Mouse (Mus musculus) frontal cortex, postnatal 10 days (tissue): ENCODE measurements around the gene Tbc1d15.
"Not testable (repeated sequence)": the region's sequence is repeated elsewhere in the genome, so short reads cannot be mapped to it uniquely, and the experiment has no call there.

Source experiments
- DNase-seq, 2 experiments: peaks; one replicate each; pipeline ENCODE4 v3.0.0; 2022; ENCODE audit warnings: low spot score in 2 of 2, mixed read lengths in 1 of 2

The Tbc1d15 gene

DNA sequence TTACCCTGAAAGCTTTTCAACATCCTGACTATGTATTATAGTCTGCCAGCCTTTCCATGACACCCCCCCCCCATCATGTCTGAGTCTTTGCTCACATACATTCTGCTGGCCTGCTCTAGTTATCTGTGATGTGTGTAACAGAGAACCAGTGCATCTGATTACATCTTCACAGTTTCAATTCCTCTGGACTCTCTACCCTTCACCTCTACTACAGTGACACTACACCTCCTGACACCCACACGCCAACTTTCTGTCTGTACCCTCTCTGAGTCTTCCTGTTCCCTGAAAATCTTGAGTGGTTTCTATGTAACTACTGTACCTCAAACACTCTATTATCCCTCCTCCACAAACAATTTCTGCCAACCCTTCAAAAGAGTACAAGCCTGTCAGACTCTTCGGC lies 5.8 kb downstream of the Tbc1d15 start:
- DNase-seq, result no peak

DNA sequence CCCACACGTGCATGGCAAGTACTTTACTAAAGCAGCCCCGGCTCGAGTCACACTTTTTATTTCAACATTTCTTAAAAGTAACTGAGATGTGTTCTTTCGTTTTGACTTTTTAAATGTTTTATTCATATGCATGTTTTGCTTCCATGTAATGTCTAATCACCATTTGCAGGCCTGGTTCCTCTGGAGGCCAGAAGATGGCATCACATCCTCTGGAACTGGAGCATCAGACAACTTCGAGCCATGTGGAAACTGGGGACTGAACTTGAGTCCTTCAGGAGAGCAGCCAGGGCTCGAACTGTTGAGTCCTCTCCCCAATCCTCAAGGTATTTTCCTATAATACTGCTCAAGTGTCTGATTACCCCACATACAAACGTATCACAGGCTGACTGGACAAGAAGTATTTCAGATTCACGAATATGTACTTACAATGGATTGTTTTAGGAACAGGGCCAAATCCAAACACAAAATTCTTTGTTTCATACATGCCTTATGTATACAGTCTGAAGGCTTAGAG lies 10.1 kb downstream of the Tbc1d15 start:
- DNase-seq, result no peak

DNA sequence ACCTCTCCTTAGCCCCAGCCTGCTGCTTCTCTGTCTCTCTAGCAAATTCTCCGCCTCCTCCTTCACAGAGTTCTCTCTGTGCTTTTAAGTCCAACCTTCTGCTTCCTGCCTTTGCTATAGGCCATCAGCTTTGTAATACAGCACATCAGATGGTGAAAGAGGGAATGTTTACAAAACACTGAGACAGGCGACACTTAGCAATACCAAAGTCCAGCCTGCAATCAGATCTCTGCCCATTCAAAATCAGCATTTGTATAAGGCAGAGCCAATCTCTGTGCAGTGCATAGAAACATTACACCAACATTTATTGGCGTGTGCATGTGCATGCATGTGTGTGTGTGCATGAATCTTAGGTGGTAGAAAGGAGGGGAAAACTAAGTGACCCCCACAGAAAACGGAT lies 13.3 kb downstream of the Tbc1d15 start:
- DNase-seq, result no peak

DNA sequence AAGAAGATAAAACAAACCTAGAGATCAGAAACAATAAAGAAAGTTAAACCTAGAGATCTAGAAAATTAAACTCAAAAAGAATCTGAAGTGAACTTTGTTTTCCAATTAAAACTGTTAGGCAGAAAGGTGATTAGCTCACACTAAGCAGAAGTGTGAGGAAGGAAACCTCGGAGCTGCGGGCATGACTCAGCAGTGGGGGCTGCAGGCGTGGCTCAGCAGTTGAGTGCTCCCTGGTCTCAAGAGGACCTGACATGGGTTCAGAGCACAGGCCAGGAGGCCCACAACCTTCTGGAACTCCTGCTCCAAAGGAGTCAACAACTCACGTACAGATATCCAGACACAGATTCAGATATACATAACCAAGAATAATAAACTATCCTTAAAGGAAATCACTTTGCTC lies 14.5 kb downstream of the Tbc1d15 start:
- no peak for DNase-seq

DNA sequence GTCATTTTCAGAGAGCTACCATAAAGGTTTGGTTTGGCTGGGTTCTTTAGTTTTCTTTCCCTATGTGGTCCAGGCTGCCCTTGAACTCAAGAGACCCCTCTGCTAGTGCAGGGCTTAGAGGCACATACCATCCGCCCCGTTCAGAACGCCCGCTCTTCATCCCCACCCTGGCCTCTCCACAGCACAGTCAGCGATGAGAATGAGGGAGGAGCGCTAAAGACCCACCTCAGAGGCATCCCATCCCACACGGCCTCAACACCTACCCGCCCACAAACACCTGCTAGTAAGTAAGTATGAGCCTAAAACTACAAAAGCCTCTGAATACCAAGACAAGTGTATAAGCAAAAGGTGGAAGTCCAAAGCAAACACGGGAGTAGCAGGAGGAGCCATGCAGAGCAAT lies 15.8 kb downstream of the Tbc1d15 start:
- DNase-seq, result no peak

DNA sequence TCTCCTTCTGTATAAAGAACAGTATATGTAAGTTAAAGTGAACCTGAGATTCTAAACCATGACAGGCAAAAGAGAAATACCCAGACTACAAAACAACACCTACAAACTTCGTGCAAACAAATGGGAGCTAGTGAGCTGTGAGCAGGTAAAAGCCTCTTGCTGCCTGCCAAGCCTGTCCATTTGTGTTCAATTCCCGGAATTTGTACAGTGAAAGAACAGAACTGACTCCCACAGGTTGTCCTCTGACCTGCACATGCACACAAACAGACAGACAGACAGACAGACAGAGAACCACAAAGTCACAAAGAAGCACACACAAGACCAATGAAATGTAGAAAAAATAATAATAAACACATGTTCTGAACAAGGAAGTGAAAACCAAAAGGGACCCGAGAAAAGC lies 17.5 kb downstream of the Tbc1d15 start:
- no peak for DNase-seq

DNA sequence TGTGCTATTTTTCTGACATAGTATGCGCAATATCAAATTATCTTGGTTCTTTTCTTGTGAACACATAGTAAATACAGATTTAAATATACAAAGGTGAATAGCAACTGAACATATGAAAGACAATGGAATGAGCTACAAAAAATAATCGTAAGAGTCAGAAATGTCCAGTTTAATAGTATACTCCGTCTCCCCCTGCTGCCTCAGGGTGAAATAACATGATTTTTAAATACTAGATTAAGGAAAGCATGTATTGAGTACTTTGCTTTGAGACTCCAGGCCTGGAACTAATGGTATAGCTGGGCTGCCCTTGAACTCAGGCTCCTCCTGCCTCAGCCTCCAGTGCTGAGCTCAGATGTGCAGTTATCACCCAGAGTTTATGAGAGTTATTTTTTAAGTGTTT lies 18.8 kb downstream of the Tbc1d15 start:
- no peak for DNase-seq

DNA sequence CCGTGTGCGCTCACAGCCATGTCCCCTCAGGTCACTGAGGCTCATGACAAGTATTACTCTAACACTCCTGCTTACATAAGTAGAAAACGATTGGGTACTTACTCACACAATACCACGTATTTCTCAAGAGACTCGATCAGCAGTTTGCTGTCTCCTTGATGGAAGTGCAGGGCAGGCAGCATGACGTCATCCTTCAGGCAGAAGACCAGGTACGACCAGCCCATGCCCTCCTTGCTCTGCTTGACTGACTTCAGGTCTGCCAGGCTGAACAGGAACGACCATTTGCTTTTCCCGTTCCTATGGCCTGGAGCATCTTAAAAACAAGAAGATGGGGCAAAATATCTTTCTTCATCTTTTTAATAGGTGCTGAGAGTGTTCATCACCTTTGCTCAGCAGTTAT lies 22.2 kb downstream of the Tbc1d15 start:
- no peak for DNase-seq

DNA sequence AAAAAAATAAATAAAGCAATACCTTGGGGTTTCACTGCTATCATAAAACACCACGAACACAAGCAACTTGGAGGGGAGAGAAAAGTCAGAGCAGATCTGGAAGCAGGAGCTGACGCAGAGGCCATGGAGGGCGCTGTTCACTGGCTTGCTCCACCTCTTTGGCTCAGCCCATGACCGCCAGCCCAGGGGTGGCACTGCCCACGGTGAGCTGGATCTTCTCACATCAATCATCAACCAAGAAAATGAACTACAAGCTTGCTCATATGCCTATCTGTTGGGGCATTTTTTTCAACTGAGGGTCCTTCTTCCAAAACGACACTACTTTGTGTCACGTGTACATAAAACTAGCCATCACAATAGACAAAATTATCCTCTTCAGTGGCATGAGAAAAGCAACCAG lies 24.7 kb downstream of the Tbc1d15 start:
- no peak for DNase-seq

DNA sequence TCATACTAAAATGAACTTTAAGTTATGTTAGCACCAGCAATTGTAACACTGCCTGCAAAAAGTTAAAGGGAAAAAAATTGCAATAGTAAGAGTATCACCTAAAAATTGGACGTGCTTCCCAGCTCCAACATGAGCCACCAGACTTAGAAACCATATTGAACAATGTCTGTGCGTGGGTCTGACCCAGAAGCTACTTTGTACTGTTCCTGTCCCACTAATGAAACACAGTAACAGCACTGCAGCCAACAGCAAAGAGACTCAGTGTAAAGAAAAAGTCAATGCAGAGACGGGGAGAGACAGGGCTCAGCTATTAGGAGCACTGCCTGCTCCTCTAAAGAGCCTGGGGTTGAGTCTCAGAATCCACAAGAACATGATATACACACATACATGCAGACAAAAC lies 27.4 kb downstream of the Tbc1d15 start:
- no peak for DNase-seq

DNA sequence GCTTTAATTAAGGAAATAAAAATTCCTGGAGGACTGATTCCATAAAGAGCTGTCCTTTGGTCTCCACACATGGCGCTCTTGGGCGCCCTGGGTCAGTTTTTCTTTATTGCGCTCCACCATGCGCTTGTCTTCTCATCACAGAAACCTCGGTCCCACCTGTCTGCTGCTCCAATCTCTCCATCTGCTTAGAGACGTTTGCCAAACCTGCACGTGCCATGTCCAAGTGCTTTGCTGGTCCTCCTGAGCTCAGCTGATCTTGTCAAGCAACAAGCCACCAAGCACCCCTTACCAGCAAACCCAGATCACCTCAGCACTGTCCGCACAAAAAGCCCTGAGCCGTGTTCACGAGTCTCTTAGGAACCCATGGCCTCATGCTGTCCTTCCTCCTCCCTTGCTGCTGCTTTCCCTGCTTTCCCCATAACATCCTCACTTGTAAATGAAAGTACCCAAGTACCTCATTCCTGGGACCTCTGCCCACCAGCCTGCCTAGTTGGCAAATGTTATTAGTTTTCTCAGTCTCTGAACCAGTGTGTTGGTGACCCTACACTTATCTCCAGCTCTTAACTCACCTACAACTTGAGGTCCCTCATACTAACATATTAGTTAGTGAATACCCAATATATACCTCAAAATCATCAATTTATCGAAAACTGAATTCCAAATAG lies 38.2 kb downstream of the Tbc1d15 start:
- DNase-seq, result no peak

DNA sequence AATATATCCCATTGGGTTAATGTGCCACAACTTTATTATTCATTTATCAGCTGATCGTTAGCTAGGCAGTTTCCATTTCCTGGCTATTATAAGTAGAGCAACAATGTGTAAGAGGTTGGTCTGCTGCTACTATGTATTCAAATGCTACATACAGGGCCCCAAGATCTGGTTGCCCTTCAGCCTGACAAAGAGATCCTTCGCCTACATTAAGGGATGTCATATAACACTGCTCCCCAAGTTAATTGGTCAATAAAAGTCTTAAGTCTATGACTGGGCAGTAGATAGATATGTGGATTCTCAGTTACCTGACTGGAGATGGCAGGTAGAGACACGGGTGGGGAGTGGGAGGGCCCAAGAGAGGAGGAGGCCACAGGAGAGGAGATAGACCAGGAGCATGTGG lies 45.4 kb downstream of the Tbc1d15 start:
- DNase-seq, result no peak

DNA sequence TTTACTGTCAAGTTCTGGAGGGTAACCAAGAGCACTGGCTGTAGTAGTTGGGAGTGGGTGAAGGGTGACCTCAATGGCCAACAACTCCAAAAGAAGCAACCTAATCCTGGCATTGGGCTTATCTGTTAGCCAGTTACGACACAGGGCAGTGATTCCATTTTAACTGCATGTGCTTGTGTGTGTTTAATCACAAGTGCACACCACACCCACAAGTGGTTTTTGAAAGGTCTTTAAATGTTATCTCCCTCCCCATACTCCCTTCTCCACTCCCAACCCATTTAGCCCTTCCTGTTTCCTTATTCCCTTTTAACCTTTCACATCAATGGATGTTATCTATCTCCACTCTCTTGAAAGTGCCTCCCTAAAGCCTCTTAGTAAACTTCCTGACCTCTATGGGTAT lies 46.0 kb downstream of the Tbc1d15 start:
- DNase-seq, result no peak

DNA sequence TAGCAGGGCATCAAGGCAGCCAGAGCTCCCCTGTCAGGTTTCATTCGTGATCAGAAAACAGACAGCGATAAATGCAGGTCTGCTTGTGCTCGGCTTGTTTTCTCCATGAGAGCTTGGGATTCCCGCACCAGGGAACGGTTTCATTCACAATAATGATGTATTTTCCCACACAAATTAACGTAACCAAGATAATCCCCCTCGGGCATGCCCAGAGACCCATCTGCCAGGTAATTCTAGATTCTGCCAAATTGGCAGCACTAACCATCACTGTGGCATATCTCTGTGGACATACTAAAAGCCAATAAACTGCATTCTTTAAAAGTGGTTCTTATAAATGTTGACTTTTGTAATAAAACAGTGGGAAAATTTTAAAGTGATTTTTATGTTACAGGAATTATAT lies 60.1 kb downstream of the Tbc1d15 start:
- no peak for DNase-seq

DNA sequence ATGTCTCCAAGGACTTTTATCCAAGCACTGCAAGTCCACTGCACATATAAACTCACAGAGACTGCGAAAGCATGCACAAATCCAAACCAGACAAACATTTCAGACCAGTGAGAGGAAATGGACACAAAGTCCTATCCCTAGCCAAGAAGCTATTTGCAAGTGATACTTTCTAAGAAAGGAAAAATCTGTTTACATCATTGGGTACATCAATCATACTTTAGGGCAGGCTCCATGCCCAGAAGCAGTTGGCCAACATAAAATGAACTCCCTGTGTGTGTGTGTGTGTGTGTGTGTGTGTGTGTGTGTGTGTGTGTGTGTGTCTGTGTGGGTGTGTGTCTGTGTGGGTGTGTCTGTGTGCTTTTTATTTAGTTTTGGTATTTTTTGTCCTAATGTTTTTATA lies 63.9 kb downstream of the Tbc1d15 start:
- DNase-seq, result no peak

DNA sequence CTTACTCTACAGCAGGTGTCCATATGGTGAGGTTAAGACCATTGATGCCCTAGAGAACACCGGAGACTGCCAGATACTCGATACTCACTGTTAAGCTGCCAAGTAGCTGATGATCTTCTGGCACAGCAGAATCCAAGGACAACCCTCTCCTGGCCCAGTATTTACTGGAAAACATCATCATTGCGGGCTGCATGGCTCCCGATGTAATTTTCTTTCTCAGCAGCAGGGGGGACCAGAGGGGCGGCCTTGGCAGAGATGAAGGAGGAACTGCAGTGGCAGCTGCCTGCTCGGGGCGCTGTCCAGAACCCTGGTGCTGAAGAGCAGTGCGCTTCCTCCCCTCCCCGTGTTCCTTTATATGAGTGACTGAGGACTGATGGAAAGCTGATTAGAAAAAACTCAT lies 66.6 kb downstream of the Tbc1d15 start, which contains the start of gene Tph2:
Gene Tph2, minus strand, starts transcription at position 326 of the 400 bp plus-strand sequence.
- DNase-seq, result peak; percentile 47 to 62

DNA sequence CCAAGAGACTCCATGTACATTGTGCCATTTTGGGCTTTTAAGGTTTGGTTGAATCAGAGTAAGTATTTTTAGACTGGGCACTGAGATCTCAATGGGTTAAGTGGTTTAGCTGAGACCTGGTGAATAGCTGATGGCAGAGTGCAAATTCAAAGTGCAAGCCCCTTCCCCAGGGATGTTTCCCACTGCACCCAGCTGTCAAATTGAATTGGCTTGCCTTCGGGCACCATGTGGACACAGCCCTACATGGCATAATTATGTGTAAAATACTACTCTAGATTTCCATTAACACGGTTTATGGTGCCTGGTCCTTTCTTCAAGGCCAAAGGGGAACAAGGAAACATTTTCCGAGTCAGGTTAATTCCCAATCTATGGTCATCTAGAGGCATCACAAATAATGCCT lies 70.2 kb downstream of the Tbc1d15 start:
- no peak for DNase-seq

DNA sequence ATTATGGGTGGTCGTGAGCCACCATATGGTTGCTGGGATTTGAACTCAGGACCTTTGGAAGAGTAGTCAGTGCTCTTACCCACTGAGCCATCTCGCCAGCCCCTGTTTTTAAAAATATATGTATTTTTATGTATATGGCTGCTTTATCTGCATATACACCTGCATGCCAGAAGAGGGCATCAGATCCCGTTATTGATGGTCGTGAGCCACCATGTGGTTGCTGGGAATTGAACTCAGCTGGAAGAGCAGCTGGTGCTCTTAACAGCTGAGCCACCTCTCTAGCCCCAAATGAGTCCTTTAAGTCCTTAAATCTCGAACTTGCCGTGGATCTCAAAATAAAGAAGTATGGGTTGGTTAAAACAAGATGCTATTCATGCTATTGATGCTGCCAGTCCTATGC lies 73.2 kb downstream of the Tbc1d15 start:
- not testable (repeated sequence) for DNase-seq

DNA sequence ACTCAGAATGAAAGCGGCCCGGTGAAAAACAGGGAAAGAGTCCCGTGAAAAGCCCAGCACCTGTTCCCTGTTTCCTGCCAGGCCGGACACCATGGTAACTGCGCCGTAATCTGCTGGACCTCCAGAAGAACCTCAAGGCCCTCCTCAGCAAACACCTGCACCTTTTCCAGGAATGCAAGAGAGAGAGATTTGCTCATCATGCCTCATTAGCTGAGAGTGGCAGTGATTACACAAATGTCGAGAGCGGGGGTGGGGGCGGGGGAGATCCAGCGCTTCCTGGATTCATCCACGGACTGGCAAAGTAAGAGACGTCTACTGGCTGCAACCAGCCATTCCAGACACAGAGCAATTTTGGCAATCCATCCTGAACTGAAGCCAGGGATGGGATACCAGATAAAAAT lies 75.7 kb downstream of the Tbc1d15 start:
- DNase-seq, result no peak

DNA sequence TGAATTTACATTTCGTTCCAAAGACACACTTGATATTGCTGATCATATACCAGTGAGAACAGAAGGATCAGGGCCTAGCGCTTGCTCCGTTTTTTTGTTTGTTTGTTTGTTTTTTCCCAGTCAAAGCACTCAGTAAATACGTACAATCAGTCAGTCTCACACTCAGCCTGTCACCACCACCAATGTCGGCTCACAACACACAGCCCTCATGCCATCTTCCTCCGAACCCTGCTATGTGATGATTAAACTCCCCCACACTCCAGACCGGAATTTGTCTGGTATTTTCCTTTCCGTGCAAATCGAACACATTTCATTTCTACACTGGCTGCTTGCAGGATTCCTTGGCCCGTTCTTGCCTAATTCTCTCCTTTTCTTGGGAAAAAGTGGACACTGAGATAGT lies 77.9 kb downstream of the Tbc1d15 start:
- DNase-seq, result no peak

DNA sequence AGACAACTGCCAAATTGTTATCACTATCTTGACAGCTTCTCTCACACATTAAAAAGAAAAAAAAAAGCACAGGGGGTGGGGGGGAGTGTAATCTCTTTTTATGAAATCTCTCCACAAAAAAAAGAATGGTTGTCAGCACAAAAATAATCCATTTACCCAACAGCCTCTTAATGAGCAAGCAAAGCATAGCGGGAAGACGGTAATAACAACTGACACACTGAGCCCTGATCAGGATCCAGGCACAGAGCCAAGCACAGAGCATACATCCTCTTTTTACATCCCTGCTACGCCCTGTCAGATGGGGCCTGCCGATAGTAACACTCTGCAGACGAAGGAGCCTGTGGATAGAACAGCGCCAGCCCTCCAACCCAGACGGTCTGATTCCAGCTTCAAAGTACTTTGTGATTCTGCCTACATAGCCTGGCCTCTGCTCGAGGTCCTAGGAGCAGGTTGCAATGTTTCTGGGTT lies 79.9 kb downstream of the Tbc1d15 start:
- DNase-seq, result peak; percentile 37 to 41

DNA sequence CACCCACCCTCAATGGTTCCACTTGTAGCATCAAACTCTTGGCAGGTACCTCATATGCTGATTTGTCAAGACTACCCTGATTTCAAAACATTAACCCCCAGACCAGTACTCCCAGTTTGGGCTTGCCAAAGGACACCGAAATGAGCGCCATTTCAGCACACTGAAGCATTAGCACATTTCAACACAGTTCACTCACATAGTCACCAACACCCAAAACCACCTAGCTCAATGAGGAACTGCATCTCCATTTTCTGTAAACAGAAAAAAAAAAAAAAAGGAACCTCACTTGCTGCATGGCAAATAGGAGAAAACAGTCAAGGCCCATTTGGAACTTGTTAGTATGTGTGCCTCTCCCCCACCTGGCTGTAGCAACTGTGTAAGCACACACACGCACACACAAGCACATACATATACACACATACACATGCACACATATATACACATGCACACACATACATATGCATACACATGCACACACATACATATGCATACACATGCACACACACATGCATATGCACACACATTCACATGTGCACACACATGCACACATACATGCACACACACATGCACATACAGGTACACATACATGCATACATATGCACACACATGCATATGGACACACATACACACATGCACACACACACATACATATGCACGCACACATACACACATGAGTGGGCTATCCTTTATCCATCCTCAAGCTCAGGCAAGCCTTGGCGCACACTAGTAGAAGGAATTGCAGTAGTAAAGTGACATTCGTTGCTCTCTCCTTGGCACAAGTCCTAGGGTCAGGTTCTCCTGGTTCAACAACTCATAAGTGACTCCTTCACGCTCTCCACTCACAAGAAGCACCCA lies 80.5 kb downstream of the Tbc1d15 start:
- DNase-seq, result no peak

DNA sequence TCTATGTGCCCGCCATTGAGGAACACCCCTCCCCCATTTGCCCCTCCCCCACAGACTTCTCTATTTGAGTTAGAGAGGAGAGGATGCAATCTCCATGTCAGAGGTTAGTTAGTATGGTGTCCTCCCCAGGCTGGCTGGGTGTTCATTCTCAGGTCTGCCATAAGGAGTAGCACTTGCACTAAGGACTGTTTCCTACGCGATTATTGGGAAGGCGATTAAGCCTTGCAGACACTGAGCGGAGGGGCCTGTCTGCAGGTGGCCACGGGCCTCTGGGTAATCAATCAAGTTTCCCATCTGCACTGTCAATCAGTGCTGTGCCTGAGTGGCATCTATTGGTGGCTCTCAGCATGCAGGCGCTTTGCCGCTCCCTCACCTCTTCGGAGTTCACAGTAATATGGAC lies 81.9 kb downstream of the Tbc1d15 start:
- no peak for DNase-seq
